Mouse (Mus musculus): ENCODE measurements around the gene Il11ra1. TPM values are rescaled to one million over a fixed set of nuclear protein-coding genes. Genes with fewer than 3 reads are reported as not detected.

Gene Il11ra1
- polyA plus RNA-seq, 1 experiment: 24.8 TPM

DNA sequence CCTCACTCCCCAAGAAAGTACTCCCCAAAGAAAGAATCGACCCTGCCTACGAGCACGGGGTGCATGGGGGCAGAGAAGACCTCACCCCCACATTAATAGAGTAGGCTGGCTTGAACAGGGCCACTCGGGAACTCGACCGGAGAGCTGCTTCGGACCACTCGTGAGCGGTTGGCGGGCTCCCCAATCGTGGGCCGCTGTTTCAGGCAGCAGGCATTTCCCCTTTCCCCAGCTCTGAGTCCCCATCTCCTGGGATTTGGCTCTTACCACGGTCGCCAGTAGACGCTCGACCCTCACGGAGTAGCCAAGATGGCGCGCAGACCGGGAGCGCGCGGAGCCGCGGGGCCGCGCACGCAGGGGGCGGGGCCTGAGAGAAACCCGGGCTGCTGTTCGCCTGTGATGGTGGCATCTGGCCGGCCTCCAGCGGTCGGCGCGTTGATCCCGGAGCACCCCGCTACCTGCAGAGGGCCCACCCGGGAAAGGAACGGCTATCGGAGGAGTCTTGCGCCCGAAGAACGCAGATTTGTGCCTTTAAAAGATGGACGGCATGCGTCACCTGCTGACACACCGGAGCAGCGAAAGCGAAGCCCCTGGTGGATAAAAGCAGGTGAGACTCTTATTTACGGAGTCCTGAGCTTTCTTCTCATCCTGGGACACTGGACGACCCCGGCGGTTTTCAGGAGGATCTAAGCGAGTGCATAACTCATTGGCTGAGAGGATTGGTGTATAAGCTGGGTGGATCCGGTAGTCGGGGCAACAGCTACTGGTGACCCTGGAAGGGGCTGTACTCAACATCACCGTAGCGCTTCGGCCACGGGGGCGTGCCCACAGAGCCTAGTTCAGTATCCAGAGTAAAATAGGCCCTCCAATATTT lies 13.6 kb downstream of the Il11ra1 start, which contains the start of gene Rpp25l:
Rpp25l (minus strand) TSS at position 338 of the 871 bp plus-strand sequence.
- WGBS: under 1% methylated on average over 61 of the region's 61 CpGs
- Histone ChIP-seq H3K36me3 (ENCODE audit: control insufficient read depth, insufficient read depth, low read length) (peaks cover 15% of the 10 kb centered on the region), H3K4me1 (ENCODE audit: control insufficient read depth, insufficient read depth, insufficient read length, low read length) (peaks cover 12% of the 10 kb centered on the region), H3K27me3 (ENCODE audit: control insufficient read depth, insufficient read depth, low read length) (no peaks in the 10 kb centered on the region), H3K27ac (ENCODE audit: insufficient read depth, low read depth, low read length) (peak within 1 kb of the TSS; percentile 37; the same call in 1 of the 2 replicates), H3K4me3 (ENCODE audit: low read depth, low read length) (peak within 1 kb of the TSS; percentile 78)
- TF ChIP-seq CTCF (IDR thresholded peaks at IDR 0.05; ENCODE audit: extremely low read depth, insufficient read length, insufficient replicate concordance, low read depth, low read length) (peak; percentile 36; the same call in 1 of the 2 replicates), POLR2A (IDR thresholded peaks at IDR 0.05; ENCODE audit: low read depth, low read length) (peak; percentile 66; the same call in 1 of the 2 replicates)

DNA sequence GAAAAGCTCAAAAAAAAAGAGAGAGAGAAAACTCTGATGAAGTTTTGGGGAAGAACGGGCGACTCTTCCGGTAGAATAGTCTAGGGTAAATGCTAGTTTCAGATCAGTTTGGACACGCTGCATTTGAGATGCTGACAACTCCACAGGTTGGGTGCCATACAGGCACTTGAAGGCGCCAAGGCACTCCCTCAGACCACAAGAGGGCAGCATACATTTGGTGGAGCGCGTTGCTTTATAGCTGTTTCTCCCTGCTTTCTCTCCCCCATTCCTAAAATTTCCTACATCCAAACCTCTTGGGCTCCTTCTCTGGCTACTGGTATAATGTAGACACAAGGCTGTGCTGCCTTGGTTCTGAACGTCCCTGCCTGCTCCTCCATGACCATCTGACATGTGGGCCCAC lies 14.5 kb downstream of the Il11ra1 start:
- no peaks in the 10 kb centered on the region for H3K27me3 ChIP-seq (ENCODE audit: control insufficient read depth, insufficient read depth, low read length)
- peaks cover 21% of the 10 kb centered on the region for H3K36me3 ChIP-seq (ENCODE audit: control insufficient read depth, insufficient read depth, low read length)
- WGBS: 20% methylated on average over 8 of the region's 8 CpGs
- H3K4me1 ChIP-seq (ENCODE audit: control insufficient read depth, insufficient read depth, insufficient read length, low read length): peaks cover 12% of the 10 kb centered on the region
- no peak overlapping the region for H3K27ac ChIP-seq (ENCODE audit: insufficient read depth, low read depth, low read length)
- H3K4me3 ChIP-seq (ENCODE audit: low read depth, low read length): no peak overlapping the region
- TF ChIP-seq POLR2A (IDR thresholded peaks at IDR 0.05; ENCODE audit: low read depth, low read length) (no peak), CTCF (IDR thresholded peaks at IDR 0.05; ENCODE audit: extremely low read depth, insufficient read length, insufficient replicate concordance, low read depth, low read length) (peak; percentile 79; the same call in 1 of the 2 replicates)

DNA sequence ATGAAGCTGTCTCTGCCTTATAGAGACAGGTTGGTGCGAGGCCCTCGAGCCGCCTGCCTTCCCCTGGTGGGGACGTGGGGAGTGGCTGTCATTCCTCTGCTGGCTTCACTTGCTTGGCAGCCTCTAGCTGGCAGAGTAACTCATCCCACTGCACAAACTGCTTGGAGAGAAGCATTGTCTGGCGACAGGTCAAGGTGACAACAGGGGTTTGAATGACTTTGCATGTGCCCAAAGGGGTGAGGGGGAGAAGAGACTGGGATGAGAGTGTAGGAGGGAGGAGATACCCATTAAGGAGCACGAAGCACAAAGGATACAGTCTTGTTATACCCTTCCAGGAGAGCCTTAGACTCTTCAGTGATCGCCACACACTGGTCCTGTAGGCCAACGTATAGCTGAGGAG lies 15.3 kb downstream of the Il11ra1 start:
- Histone ChIP-seq H3K36me3 (ENCODE audit: control insufficient read depth, insufficient read depth, low read length) (peaks cover 25% of the 10 kb centered on the region), H3K27me3 (ENCODE audit: control insufficient read depth, insufficient read depth, low read length) (no peaks in the 10 kb centered on the region), H3K4me3 (ENCODE audit: low read depth, low read length) (no peak overlapping the region), H3K4me1 (ENCODE audit: control insufficient read depth, insufficient read depth, insufficient read length, low read length) (peaks cover 12% of the 10 kb centered on the region), H3K27ac (ENCODE audit: insufficient read depth, low read depth, low read length) (no peak overlapping the region)
- WGBS: 80% methylated on average over 8 of the region's 8 CpGs
- TF ChIP-seq CTCF (IDR thresholded peaks at IDR 0.05; ENCODE audit: extremely low read depth, insufficient read length, insufficient replicate concordance, low read depth, low read length): no peak
- TF ChIP-seq POLR2A (IDR thresholded peaks at IDR 0.05; ENCODE audit: low read depth, low read length): no peak

DNA sequence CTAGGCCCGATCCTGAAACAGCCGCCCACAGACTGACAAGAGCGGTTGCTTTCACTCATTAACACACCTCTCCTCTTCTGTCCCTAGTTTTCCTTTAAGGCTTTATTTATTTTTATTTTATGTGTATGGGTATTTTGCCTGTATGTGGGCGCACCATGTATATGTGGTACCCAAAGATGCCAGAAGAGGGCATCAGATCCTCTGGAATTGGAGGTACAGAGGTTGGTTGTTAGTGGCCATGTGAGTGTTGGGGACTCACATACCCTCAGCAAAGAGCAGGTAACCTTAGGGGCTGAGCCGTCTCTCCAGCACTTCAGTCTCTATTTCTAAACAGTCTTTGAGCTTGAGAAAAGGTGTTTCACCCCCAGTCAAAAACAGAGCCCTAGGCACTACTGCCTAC lies 15.8 kb downstream of the Il11ra1 start:
- Histone ChIP-seq H3K4me1 (ENCODE audit: control insufficient read depth, insufficient read depth, insufficient read length, low read length) (peaks cover 12% of the 10 kb centered on the region), H3K36me3 (ENCODE audit: control insufficient read depth, insufficient read depth, low read length) (peaks cover 25% of the 10 kb centered on the region), H3K4me3 (ENCODE audit: low read depth, low read length) (no peak overlapping the region), H3K27me3 (ENCODE audit: control insufficient read depth, insufficient read depth, low read length) (no peaks in the 10 kb centered on the region), H3K27ac (ENCODE audit: insufficient read depth, low read depth, low read length) (no peak overlapping the region)
- WGBS: 80% methylated on average over 5 of the region's 5 CpGs
- TF ChIP-seq CTCF (IDR thresholded peaks at IDR 0.05; ENCODE audit: extremely low read depth, insufficient read length, insufficient replicate concordance, low read depth, low read length) (peak; percentile 25; the same call in 1 of the 2 replicates), POLR2A (IDR thresholded peaks at IDR 0.05; ENCODE audit: low read depth, low read length) (no peak)

DNA sequence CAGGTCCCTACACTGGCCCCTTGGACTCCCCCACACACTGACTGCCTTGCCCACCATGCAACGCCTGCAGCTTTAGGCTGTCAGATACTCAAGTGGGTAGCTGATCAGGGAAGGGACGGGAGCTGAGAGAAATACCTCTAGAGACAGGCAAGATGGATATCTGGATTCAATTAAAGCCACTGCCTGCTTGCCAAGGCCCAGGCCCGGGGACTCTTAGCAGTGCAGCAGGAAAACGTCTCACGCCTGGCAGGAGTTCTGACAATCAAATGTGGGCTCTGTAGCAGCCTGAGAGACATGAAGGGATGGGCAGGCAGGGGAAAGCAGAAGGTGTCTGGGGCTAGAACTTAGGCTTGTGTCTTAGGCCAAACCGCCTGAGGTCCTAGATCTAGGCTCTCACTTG lies 17.0 kb downstream of the Il11ra1 start:
- no peak overlapping the region for H3K27ac ChIP-seq (ENCODE audit: insufficient read depth, low read depth, low read length)
- H3K4me3 ChIP-seq (ENCODE audit: low read depth, low read length): no peak overlapping the region
- peaks cover 12% of the 10 kb centered on the region for H3K4me1 ChIP-seq (ENCODE audit: control insufficient read depth, insufficient read depth, insufficient read length, low read length)
- TF ChIP-seq POLR2A (IDR thresholded peaks at IDR 0.05; ENCODE audit: low read depth, low read length) (no peak), CTCF (IDR thresholded peaks at IDR 0.05; ENCODE audit: extremely low read depth, insufficient read length, insufficient replicate concordance, low read depth, low read length) (no peak)
- H3K36me3 ChIP-seq (ENCODE audit: control insufficient read depth, insufficient read depth, low read length): peaks cover 25% of the 10 kb centered on the region
- WGBS: 86% methylated on average over 6 of the region's 6 CpGs
- no peaks in the 10 kb centered on the region for H3K27me3 ChIP-seq (ENCODE audit: control insufficient read depth, insufficient read depth, low read length)

DNA sequence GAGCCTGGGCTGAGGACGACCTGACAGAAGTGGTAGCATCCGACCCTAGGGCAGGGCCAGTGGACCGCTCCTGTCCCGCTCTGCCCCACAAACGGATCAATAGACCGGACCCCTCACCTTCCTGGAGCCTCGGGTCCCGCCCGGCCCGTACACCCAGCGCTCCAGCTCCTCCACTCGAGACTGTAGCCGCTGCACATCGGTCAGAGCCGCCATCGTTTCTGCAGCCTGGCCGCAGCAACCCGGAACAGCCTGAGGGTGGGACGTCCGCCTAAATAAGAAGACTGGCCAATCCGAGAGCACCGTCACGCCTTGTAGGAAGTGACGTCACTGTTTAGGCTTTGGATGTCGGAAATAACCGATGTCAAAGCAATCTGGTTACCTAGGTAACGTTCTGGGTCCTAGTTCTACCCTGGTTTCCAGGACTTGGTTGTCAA lies 23.1 kb downstream of the Il11ra1 start, which contains the start of gene Dctn3:
Dctn3 (minus strand) TSS at position 253 of the 434 bp plus-strand sequence.
- under 1% methylated on average over 27 of the region's 27 CpGs for WGBS
- Histone ChIP-seq H3K36me3 (ENCODE audit: control insufficient read depth, insufficient read depth, low read length) (peaks cover 14% of the 10 kb centered on the region), H3K4me3 (ENCODE audit: low read depth, low read length) (peak within 1 kb of the TSS; percentile 79), H3K27ac (ENCODE audit: insufficient read depth, low read depth, low read length) (no peak within 1 kb of the TSS), H3K27me3 (ENCODE audit: control insufficient read depth, insufficient read depth, low read length) (peaks cover 30% of the 10 kb centered on the region), H3K4me1 (ENCODE audit: control insufficient read depth, insufficient read depth, insufficient read length, low read length) (peaks cover 7% of the 10 kb centered on the region; the same call in 1 of the 2 replicates)
- TF ChIP-seq POLR2A (IDR thresholded peaks at IDR 0.05; ENCODE audit: low read depth, low read length): peak; percentile 88
- no peak for TF ChIP-seq CTCF (IDR thresholded peaks at IDR 0.05; ENCODE audit: extremely low read depth, insufficient read length, insufficient replicate concordance, low read depth, low read length)
